Mouse (Mus musculus): Measurements from ENCODE around the gene Cebpa. TPM values are rescaled to one million over a fixed set of nuclear protein-coding genes. Genes with fewer than 3 reads are reported as not detected.

Gene Cebpa
- polyA plus RNA-seq, 1 experiment from 2014 or later: 3.0 TPM

DNA sequence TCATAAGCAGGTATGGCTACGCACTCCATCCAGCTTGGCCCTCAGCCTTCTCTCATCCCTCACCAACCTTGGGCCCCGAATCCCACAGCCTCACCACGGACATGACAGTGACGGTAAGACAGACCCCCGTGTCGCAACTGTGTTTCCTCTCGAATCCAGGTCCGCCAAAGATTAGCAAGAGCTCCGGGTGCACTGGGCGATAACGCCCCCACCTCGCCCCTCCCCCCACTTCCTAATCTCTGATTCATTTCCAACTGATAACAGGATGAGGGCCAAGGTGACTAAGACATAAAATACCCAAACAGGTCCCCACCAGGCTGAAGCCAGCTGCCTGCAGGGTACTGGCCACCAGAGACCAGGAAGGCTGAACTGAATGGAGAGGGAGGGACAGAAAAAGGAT lies 35.4 kb downstream of the Cebpa start:
- WGBS: 78% methylated on average over 12 of the region's 12 CpGs
- Histone ChIP-seq H3K4me1 (no peaks in the 10 kb centered on the region), H3K27ac (no peak overlapping the region), H3K9ac (no peak overlapping the region), H3K4me2 (replicated peaks) (no peak overlapping the region), H3K36me3 (no peaks in the 10 kb centered on the region), H3K4me3 (no peak overlapping the region), H3K27me3 (no peaks in the 10 kb centered on the region), H3K9me3 (no peaks in the 10 kb centered on the region)
- ATAC-seq (ENCODE audit: insufficient number of reproducible peaks, insufficient read depth, low FRiP score, low TSS enrichment): no peak

DNA sequence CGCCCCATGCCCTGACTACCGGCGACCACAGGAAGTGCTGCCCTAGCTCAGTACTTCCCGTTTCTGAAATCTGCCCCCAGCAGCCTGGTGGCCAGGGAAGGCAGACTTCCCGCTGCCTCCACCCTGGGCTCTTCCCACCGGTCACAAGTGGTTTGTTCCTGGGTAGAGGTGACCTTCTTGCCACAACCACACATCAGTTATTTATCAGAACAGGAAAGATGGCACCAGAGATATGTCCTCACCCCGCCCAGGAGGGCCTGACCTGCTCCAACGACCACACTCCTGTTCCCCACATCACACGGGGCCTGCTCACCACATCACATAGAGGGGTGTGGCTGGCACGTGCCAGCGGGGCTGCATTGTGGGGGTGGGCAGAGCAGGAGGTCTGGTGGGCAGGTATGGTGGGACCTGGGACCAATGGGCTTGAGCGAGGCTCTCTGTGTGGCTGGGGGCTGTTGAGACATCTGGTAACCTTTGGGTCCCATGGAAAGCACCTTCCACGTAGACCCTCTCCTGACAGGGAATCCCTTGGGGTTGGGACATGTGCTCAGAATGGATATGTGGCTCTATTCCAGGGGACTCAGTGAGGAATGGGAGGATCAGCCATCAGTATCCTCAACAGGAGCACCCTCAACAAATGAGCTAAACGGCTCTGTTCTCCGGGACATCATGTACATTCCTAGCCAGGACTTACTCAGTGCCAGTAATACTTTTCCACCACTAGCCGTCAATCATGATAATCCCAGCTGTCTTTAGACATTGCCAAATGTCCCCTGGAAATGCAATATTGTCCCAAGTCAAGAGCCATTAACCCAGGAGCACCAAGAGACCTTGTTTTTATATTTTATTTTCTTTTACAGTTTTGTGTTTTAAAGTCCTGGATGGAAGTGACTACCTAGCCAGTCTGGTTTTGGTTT lies 37.7 kb downstream of the Cebpa start:
- ATAC-seq (ENCODE audit: insufficient number of reproducible peaks, insufficient read depth, low FRiP score, low TSS enrichment): no peak
- Histone ChIP-seq H3K36me3 (no peaks in the 10 kb centered on the region), H3K9ac (no peak overlapping the region), H3K4me2 (replicated peaks) (no peak overlapping the region), H3K9me3 (no peaks in the 10 kb centered on the region), H3K27me3 (no peaks in the 10 kb centered on the region), H3K4me1 (no peaks in the 10 kb centered on the region), H3K27ac (no peak overlapping the region), H3K4me3 (no peak overlapping the region)
- 67% methylated on average over 16 of the region's 16 CpGs for WGBS

GRCm38 (mm10) chr7:35157512-35157911 lies 38.4 kb downstream of the Cebpa start:
- H3K4me2 ChIP-seq (replicated peaks): no peak overlapping the region
- H3K4me3 ChIP-seq: no peak overlapping the region
- H3K27me3 ChIP-seq: no peaks in the 10 kb centered on the region
- no peak overlapping the region for H3K27ac ChIP-seq
- H3K9ac ChIP-seq: no peak overlapping the region
- H3K9me3 ChIP-seq: no peaks in the 10 kb centered on the region
- H3K4me1 ChIP-seq: no peaks in the 10 kb centered on the region
- WGBS: 74% methylated on average over 3 of the region's 3 CpGs
- ATAC-seq (ENCODE audit: insufficient number of reproducible peaks, insufficient read depth, low FRiP score, low TSS enrichment): no peak
- H3K36me3 ChIP-seq: no peaks in the 10 kb centered on the region

DNA sequence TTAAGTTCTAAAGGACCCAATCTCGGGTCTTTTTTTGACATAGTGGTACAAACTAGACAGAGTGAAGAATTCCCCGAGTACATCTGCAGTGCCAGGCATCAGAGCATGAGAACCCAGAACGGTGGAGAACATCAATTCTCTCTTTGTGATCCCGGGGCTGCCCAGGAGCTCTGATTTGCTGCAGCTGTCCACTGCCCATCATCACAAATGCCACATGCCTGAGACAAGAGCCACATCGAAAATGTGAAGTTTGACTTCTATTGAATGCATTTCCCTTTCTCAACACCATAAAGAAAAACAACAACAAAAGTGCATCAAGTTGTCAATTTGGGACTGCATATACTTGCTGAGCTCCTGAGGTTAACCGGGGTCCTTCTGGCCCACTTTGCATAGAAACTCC lies 43.4 kb downstream of the Cebpa start:
- 76% methylated on average over 6 of the region's 6 CpGs for WGBS
- Histone ChIP-seq H3K36me3 (no peaks in the 10 kb centered on the region), H3K4me3 (no peak overlapping the region), H3K27ac (no peak overlapping the region), H3K9me3 (no peaks in the 10 kb centered on the region), H3K9ac (no peak overlapping the region), H3K4me2 (replicated peaks) (no peak overlapping the region), H3K4me1 (no peaks in the 10 kb centered on the region), H3K27me3 (no peaks in the 10 kb centered on the region)
- no peak for ATAC-seq (ENCODE audit: insufficient number of reproducible peaks, insufficient read depth, low FRiP score, low TSS enrichment)

- no peak overlapping the region for H3K27ac ChIP-seq
- no peaks in the 10 kb centered on the region for H3K36me3 ChIP-seq
- no peak overlapping the region for H3K4me3 ChIP-seq
- 76% methylated on average over 7 of the region's 7 CpGs for WGBS
- H3K9me3 ChIP-seq: no peaks in the 10 kb centered on the region
- H3K4me2 ChIP-seq (replicated peaks): no peak overlapping the region
- no peaks in the 10 kb centered on the region for H3K4me1 ChIP-seq
- ATAC-seq (ENCODE audit: insufficient number of reproducible peaks, insufficient read depth, low FRiP score, low TSS enrichment): no peak
- 0 out of 2 replicates have a peak, but pooled peaks cover 3% of the 10 kb centered on the region for H3K27me3 ChIP-seq
- no peak overlapping the region for H3K9ac ChIP-seq
These were observed 44.5 kb downstream of the Cebpa start for GRCm38 (mm10) chr7:35163600-35163999.

GRCm38 (mm10) chr7:35164131-35164530 lies 45.0 kb downstream of the Cebpa start:
- H3K4me2 ChIP-seq (replicated peaks): no peak overlapping the region
- no peaks in the 10 kb centered on the region for H3K4me1 ChIP-seq
- H3K9me3 ChIP-seq: no peaks in the 10 kb centered on the region
- H3K36me3 ChIP-seq: no peaks in the 10 kb centered on the region
- 70% methylated on average over 6 of the region's 6 CpGs for WGBS
- H3K27me3 ChIP-seq: 0 out of 2 replicates have a peak, but pooled peaks cover 3% of the 10 kb centered on the region
- no peak overlapping the region for H3K27ac ChIP-seq
- ATAC-seq (ENCODE audit: insufficient number of reproducible peaks, insufficient read depth, low FRiP score, low TSS enrichment): no peak
- H3K4me3 ChIP-seq: no peak overlapping the region
- no peak overlapping the region for H3K9ac ChIP-seq

- no peaks in the 10 kb centered on the region for H3K36me3 ChIP-seq
- no peak overlapping the region for H3K9ac ChIP-seq
- H3K4me1 ChIP-seq: 0 out of 2 replicates have a peak, but pooled peaks cover under 1% of the 10 kb centered on the region
- H3K27me3 ChIP-seq: 0 out of 2 replicates have a peak, but pooled peaks cover 7% of the 10 kb centered on the region
- ATAC-seq (ENCODE audit: insufficient number of reproducible peaks, insufficient read depth, low FRiP score, low TSS enrichment): no peak
- H3K4me2 ChIP-seq (replicated peaks): no peak overlapping the region
- H3K9me3 ChIP-seq: no peaks in the 10 kb centered on the region
- WGBS: 82% methylated on average over 5 of the region's 5 CpGs
- no peak overlapping the region for H3K27ac ChIP-seq
- H3K4me3 ChIP-seq: no peak overlapping the region
These were observed 47.9 kb downstream of the Cebpa start for GRCm38 (mm10) chr7:35166988-35167387.

- H3K9me3 ChIP-seq: no peaks in the 10 kb centered on the region
- no peak for ATAC-seq (ENCODE audit: insufficient number of reproducible peaks, insufficient read depth, low FRiP score, low TSS enrichment)
- H3K4me2 ChIP-seq (replicated peaks): no peak overlapping the region
- WGBS: 22% methylated on average over 2 of the region's 2 CpGs
- H3K27ac ChIP-seq: no peak overlapping the region
- no peak overlapping the region for H3K4me3 ChIP-seq
- peaks cover 14% of the 10 kb centered on the region; the same call in 1 of the 2 replicates for H3K27me3 ChIP-seq
- 0 out of 2 replicates have a peak, but pooled peaks cover 4% of the 10 kb centered on the region for H3K4me1 ChIP-seq
- H3K36me3 ChIP-seq: no peaks in the 10 kb centered on the region
- no peak overlapping the region for H3K9ac ChIP-seq
These were observed 48.8 kb downstream of the Cebpa start for GRCm38 (mm10) chr7:35167925-35168324.

- 15% methylated on average over 6 of the region's 6 CpGs for WGBS
- Histone ChIP-seq H3K4me2 (replicated peaks) (no peak overlapping the region), H3K9ac (no peak overlapping the region), H3K36me3 (no peaks in the 10 kb centered on the region), H3K27me3 (peaks cover 23% of the 10 kb centered on the region), H3K4me1 (0 out of 2 replicates have a peak, but pooled peaks cover 4% of the 10 kb centered on the region), H3K27ac (no peak overlapping the region), H3K4me3 (no peak overlapping the region), H3K9me3 (no peaks in the 10 kb centered on the region)
- ATAC-seq (ENCODE audit: insufficient number of reproducible peaks, insufficient read depth, low FRiP score, low TSS enrichment): no peak
These were observed 50.2 kb downstream of the Cebpa start for GRCm38 (mm10) chr7:35169341-35169740.

Small RNA genes lying within 50 kb of the gene (microRNA-seq; reads per million reads assigned to microRNA genes)
- gene Gm25033: not detected

Other genes with a start within 250 kb of the Cebpa start
- 62.6 and 62.9 TPM in 2 replicates for gene Pepd, start 206.9 kb upstream of the Cebpa start, polyA plus RNA-seq (2016; fragmentation: Nextera tagmentation; extraction: Ambion mirVana)
- 49.9 and 55.8 TPM in 2 replicates for gene Cebpg, start 62.7 kb upstream of the Cebpa start, polyA plus RNA-seq (2016; fragmentation: Nextera tagmentation; extraction: Ambion mirVana)
- gene Slc7a10, start 67.1 kb downstream of the Cebpa start, polyA plus RNA-seq (2016; fragmentation: Nextera tagmentation; extraction: Ambion mirVana): 1.7 and 3.0 TPM in 2 replicates
- 10.5 and 11.9 TPM in 2 replicates for gene Lrp3, start 96.2 kb downstream of the Cebpa start, polyA plus RNA-seq (2016; fragmentation: Nextera tagmentation; extraction: Ambion mirVana)
- gene Gpatch1, start 199.1 kb downstream of the Cebpa start, polyA plus RNA-seq (2016; fragmentation: Nextera tagmentation; extraction: Ambion mirVana): 19.6 and 20.0 TPM in 2 replicates
- 4.1 and 4.9 TPM in 2 replicates for gene Rhpn2, start 214.9 kb downstream of the Cebpa start, polyA plus RNA-seq (2016; fragmentation: Nextera tagmentation; extraction: Ambion mirVana)

Measured in embryonic facial prominence, embryonic 12.5 days (tissue).